8 mouse cellular contexts compared by ENCODE assay signal in genomic region chr2:165316837-165317473, GRCm38 (mm10). TPM values are rescaled to one million over a fixed set of nuclear protein-coding genes. Genes with fewer than 3 reads are reported as not detected.
DNase-seq lines count a peak whose midpoint lies in the region; ATAC-seq and TF ChIP-seq lines count a peak whose summit lies in the region.

No protein-coding gene starts in this region.

- no peak overlapping the region for H3K4me3 ChIP-seq in hindbrain, embryonic 15.5 days

- H3K27ac ChIP-seq in hindbrain, embryonic 15.5 days (replicated peaks) = peak overlapping the region; percentile 83

- peak; percentile 91 for DNase-seq in MN1 (ENCODE audit: low spot score)
- peak; percentile 97 for DNase-seq in brain, embryonic 14.5 days (ENCODE audit: low read depth)
- DNase-seq in left cerebral cortex, adult 11 months (ENCODE audit: low spot score) = peak; percentile 74
- peak; percentile 90 for DNase-seq in lung, postnatal 36 days
- DNase-seq in right cerebral cortex, postnatal 25 days = peak; percentile 72
- no peak for DNase-seq in ovary, postnatal 36 days (ENCODE audit: low spot score)

- TF ChIP-seq POLR2A in brain, embryonic 14.5 days (IDR thresholded peaks at IDR 0.05; ENCODE audit: borderline replicate concordance, extremely low read depth, insufficient read depth, insufficient read length, poor library complexity, severe bottlenecking) = no peak

- peaks cover 26% of the 10 kb centered on the region for H3K36me3 ChIP-seq in hindbrain, embryonic 15.5 days

- H3K9ac ChIP-seq in hindbrain, embryonic 15.5 days = 0 out of 2 replicates have a peak overlapping the region, but pooled peaks have one; percentile 22

- H3K4me1 ChIP-seq in hindbrain, embryonic 15.5 days (replicated peaks) = peaks cover 73% of the 10 kb centered on the region

- peak overlapping the region; percentile 31 for H3K4me2 ChIP-seq in hindbrain, embryonic 15.5 days

- ATAC-seq in frontal cortex, adult (ENCODE audit: low TSS enrichment) = peak; percentile 74
- peak; percentile 90 for ATAC-seq in hindbrain, embryonic 15.5 days (ENCODE audit: low FRiP score, low read depth)

- 3% methylated on average over 9 of the region's 9 CpGs for WGBS in hindbrain, embryonic 15.5 days

- no peaks in the 10 kb centered on the region for H3K27me3 ChIP-seq in hindbrain, embryonic 15.5 days

- no peak for TF ChIP-seq CTCF in brain, embryonic 14.5 days (IDR thresholded peaks at IDR 0.05; ENCODE audit: borderline replicate concordance, extremely low read depth, insufficient read depth, insufficient read length)

- no peaks in the 10 kb centered on the region for H3K9me3 ChIP-seq in hindbrain, embryonic 15.5 days

RNA-seq across cellular contexts. Expression of gene Elmo2, which starts 9.3 kb away (rescaled TPM):
- polyA plus RNA-seq in brain, embryonic 14.5 days (2012; rRNA removed) = 114 and 125 TPM in 2 replicates
- 94.3 and 101 TPM in 2 replicates for polyA plus RNA-seq in hindbrain, embryonic 15.5 days (2015; fragmentation: Nextera tagmentation; extraction: Ambion mirVana)

RNA-seq across cellular contexts. Expression of gene Slc35c2, which starts 29.3 kb away (rescaled TPM):
- 62.3 and 78.7 TPM in 2 replicates for polyA plus RNA-seq in brain, embryonic 14.5 days (2012; rRNA removed)
- polyA plus RNA-seq in hindbrain, embryonic 15.5 days (2015; fragmentation: Nextera tagmentation; extraction: Ambion mirVana) = 69.2 and 72.5 TPM in 2 replicates

RNA-seq across cellular contexts. Expression of gene Zfp663, which starts 51.6 kb away (rescaled TPM):
- polyA plus RNA-seq in brain, embryonic 14.5 days (2012; rRNA removed) = 6.5 and 7.2 TPM in 2 replicates
- 5.8 and 8.3 TPM in 2 replicates for polyA plus RNA-seq in hindbrain, embryonic 15.5 days (2015; fragmentation: Nextera tagmentation; extraction: Ambion mirVana)
